Mouse (Mus musculus): ENCODE measurements at regions not wholly inside any gene's neighbourhood (a gene's known extent, or its start where the extent isn't known, plus 50 kb on each side); places are given as distances from the start of the nearest gene placed in this dataset.

GRCm38 (mm10) chr10:95090641-95091040 is 146.0 kb upstream of the Plxnc1 start:
- ATAC-seq (replicated peaks in 1 of 2; ENCODE audit: insufficient read depth in 1 of 2, low FRiP score in 2 of 2, low TSS enrichment in 1 of 2, low read depth in 1 of 2, poor library complexity in 2 of 2, severe bottlenecking in 2 of 2) = no peak

GRCm38 (mm10) chr10:95090035-95090434 is 145.4 kb upstream of the Plxnc1 start:
- ATAC-seq (replicated peaks in 1 of 2; ENCODE audit: insufficient read depth in 1 of 2, low FRiP score in 2 of 2, low TSS enrichment in 1 of 2, low read depth in 1 of 2, poor library complexity in 2 of 2, severe bottlenecking in 2 of 2) = no peak

GRCm38 (mm10) chr10:95087864-95088570 is 143.4 kb upstream of the Plxnc1 start:
- ATAC-seq (replicated peaks in 1 of 2; ENCODE audit: insufficient read depth in 1 of 2, low FRiP score in 2 of 2, low TSS enrichment in 1 of 2, low read depth in 1 of 2, poor library complexity in 2 of 2, severe bottlenecking in 2 of 2) = peak; percentile 56 to 63; a peak in 3 of 4 replicates

GRCm38 (mm10) chr10:95086755-95087154 is 142.1 kb upstream of the Plxnc1 start:
- peak; percentile 77 to 91 for ATAC-seq (replicated peaks in 1 of 2; ENCODE audit: insufficient read depth in 1 of 2, low FRiP score in 2 of 2, low TSS enrichment in 1 of 2, low read depth in 1 of 2, poor library complexity in 2 of 2, severe bottlenecking in 2 of 2)

- no peak for ATAC-seq (replicated peaks in 1 of 2; ENCODE audit: insufficient read depth in 1 of 2, low FRiP score in 2 of 2, low TSS enrichment in 1 of 2, low read depth in 1 of 2, poor library complexity in 2 of 2, severe bottlenecking in 2 of 2)
Observed at GRCm38 (mm10) chr10:95085688-95086268, 141.1 kb upstream of the Plxnc1 start.

GRCm38 (mm10) chr10:95083341-95084148 is 138.9 kb upstream of the Plxnc1 start:
- no peak for ATAC-seq (replicated peaks in 1 of 2; ENCODE audit: insufficient read depth in 1 of 2, low FRiP score in 2 of 2, low TSS enrichment in 1 of 2, low read depth in 1 of 2, poor library complexity in 2 of 2, severe bottlenecking in 2 of 2)

GRCm38 (mm10) chr10:95082634-95083033 is 138.0 kb upstream of the Plxnc1 start:
- ATAC-seq (replicated peaks in 1 of 2; ENCODE audit: insufficient read depth in 1 of 2, low FRiP score in 2 of 2, low TSS enrichment in 1 of 2, low read depth in 1 of 2, poor library complexity in 2 of 2, severe bottlenecking in 2 of 2) = no peak

- no peak for ATAC-seq (replicated peaks in 1 of 2; ENCODE audit: insufficient read depth in 1 of 2, low FRiP score in 2 of 2, low TSS enrichment in 1 of 2, low read depth in 1 of 2, poor library complexity in 2 of 2, severe bottlenecking in 2 of 2)
Observed at GRCm38 (mm10) chr10:95079979-95080378, 135.3 kb upstream of the Plxnc1 start.

- ATAC-seq (replicated peaks in 1 of 2; ENCODE audit: insufficient read depth in 1 of 2, low FRiP score in 2 of 2, low TSS enrichment in 1 of 2, low read depth in 1 of 2, poor library complexity in 2 of 2, severe bottlenecking in 2 of 2) = no peak
Observed at GRCm38 (mm10) chr10:95076421-95076820, 131.8 kb upstream of the Plxnc1 start.

- ATAC-seq (replicated peaks in 1 of 2; ENCODE audit: insufficient read depth in 1 of 2, low FRiP score in 2 of 2, low TSS enrichment in 1 of 2, low read depth in 1 of 2, poor library complexity in 2 of 2, severe bottlenecking in 2 of 2) = no peak
Observed at GRCm38 (mm10) chr10:95075897-95076296, 131.3 kb upstream of the Plxnc1 start.

GRCm38 (mm10) chr10:95074959-95075590 is 130.4 kb upstream of the Plxnc1 start:
- ATAC-seq (replicated peaks in 1 of 2; ENCODE audit: insufficient read depth in 1 of 2, low FRiP score in 2 of 2, low TSS enrichment in 1 of 2, low read depth in 1 of 2, poor library complexity in 2 of 2, severe bottlenecking in 2 of 2) = peak; percentile 62 to 81

- no peak for ATAC-seq (replicated peaks in 1 of 2; ENCODE audit: insufficient read depth in 1 of 2, low FRiP score in 2 of 2, low TSS enrichment in 1 of 2, low read depth in 1 of 2, poor library complexity in 2 of 2, severe bottlenecking in 2 of 2)
Observed at GRCm38 (mm10) chr10:95074381-95074780, 129.7 kb upstream of the Plxnc1 start.

GRCm38 (mm10) chr10:95067971-95068370 is 123.3 kb upstream of the Plxnc1 start:
- ATAC-seq (replicated peaks in 1 of 2; ENCODE audit: insufficient read depth in 1 of 2, low FRiP score in 2 of 2, low TSS enrichment in 1 of 2, low read depth in 1 of 2, poor library complexity in 2 of 2, severe bottlenecking in 2 of 2) = no peak

GRCm38 (mm10) chr10:95066774-95067173 is 122.1 kb upstream of the Plxnc1 start:
- no peak for ATAC-seq (replicated peaks in 1 of 2; ENCODE audit: insufficient read depth in 1 of 2, low FRiP score in 2 of 2, low TSS enrichment in 1 of 2, low read depth in 1 of 2, poor library complexity in 2 of 2, severe bottlenecking in 2 of 2)

GRCm38 (mm10) chr10:95059486-95060091 is 115.0 kb upstream of the Plxnc1 start:
- ATAC-seq (replicated peaks in 1 of 2; ENCODE audit: insufficient read depth in 1 of 2, low FRiP score in 2 of 2, low TSS enrichment in 1 of 2, low read depth in 1 of 2, poor library complexity in 2 of 2, severe bottlenecking in 2 of 2) = no peak

GRCm38 (mm10) chr10:95059078-95059477 is 114.4 kb upstream of the Plxnc1 start:
- no peak for ATAC-seq (replicated peaks in 1 of 2; ENCODE audit: insufficient read depth in 1 of 2, low FRiP score in 2 of 2, low TSS enrichment in 1 of 2, low read depth in 1 of 2, poor library complexity in 2 of 2, severe bottlenecking in 2 of 2)

- ATAC-seq (replicated peaks in 1 of 2; ENCODE audit: insufficient read depth in 1 of 2, low FRiP score in 2 of 2, low TSS enrichment in 1 of 2, low read depth in 1 of 2, poor library complexity in 2 of 2, severe bottlenecking in 2 of 2) = no peak
Observed at GRCm38 (mm10) chr10:95057051-95057714, 112.5 kb upstream of the Plxnc1 start.

All from hematopoietic stem cell, adult 5-6 weeks (primary cell).